Mouse (Mus musculus) erythroblast, adult 5-6 weeks (primary cell): Measurements from ENCODE around the gene Gm20547. TPM values are rescaled to one million over a fixed set of nuclear protein-coding genes. Genes with fewer than 3 reads are reported as not detected.
"Not testable (repeated sequence)": the region's sequence is repeated elsewhere in the genome, so short reads cannot be mapped to it uniquely, and the experiment has no call there.

Experiments used
- ATAC-seq: replicated peaks from 2 replicates; pipeline ENCODE4 v1.8.0; 2016; ENCODE audit warnings: moderate number of reproducible peaks, mild to moderate bottlenecking, moderate TSS enrichment, inconsistent platforms; ENCODE audit not compliant: poor library complexity, low FRiP score, severe bottlenecking
- total RNA-seq, 2 experiments: library from RNA; stranded (forward) in 1 of 2; stranded (reverse) in 1 of 2; fragments of 150-400 nt in 1 of 2; fragments of 200-764, 138-1000 nt in 1 of 2; gene quantifications; 2 replicates each; pipeline versions ENCODE4 v1.2.3 to v1.2.4; 2015 to 2017; ENCODE audit warnings: low replicate concordance in 2 of 2

Gm20547 gene
- 1.5 TPM in 1 of 2 replicates, not detected in the other for total RNA-seq (2015; ENCODE audit: low replicate concordance)
- total RNA-seq (2017; ENCODE audit: low replicate concordance): not detected in 2 replicates

- no peak for ATAC-seq
Observed at GRCm38 (mm10) chr17:34881683-34882310, at the start of gene Gm20547. Gene Gm20547, minus strand, starts transcription at chr17:34882042.

DNA sequence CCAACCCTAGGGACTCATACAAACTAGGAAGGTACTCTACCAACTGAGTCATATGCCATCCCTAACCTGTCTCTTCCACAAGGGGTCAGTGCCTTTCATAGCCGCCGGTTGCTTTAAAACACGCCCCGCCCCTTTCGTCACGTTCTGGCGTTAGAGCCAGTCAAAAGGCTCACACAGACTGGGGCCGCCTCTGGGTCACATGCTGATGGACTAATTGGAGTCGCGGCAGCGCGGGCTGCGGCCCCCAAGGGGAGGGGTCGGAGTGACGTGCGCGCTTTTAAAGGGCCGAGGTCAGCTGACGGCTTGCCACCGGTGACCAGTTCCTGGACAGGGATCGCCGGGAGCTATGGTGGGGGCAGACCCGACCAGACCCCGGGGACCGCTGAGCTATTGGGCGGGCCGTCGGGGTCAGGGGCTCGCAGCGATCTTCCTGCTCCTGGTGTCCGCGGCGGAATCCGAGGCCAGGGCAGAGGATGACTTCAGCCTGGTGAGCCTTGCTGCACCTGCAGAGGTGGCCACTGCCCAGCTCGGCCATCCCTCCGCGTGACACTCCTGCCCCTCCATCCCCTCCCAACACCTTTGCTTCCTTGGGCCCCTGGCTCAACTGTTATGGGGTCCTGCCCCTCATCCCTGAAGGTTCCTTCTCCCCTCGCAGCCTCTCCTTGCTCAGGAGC is 49.4 kb upstream of the Gm20547 start, which contains the start of gene Neu1:
Neu1 (plus strand) TSS at position 193 of the 674 bp plus-strand sequence.
- peak; percentile 89 for ATAC-seq

GRCm38 (mm10) chr17:34928841-34929240 is 47.0 kb upstream of the Gm20547 start:
- no peak for ATAC-seq

GRCm38 (mm10) chr17:34927306-34928019 is 45.6 kb upstream of the Gm20547 start:
- ATAC-seq: no peak

- ATAC-seq: no peak
Observed at GRCm38 (mm10) chr17:34924258-34924657, 42.4 kb upstream of the Gm20547 start.

- ATAC-seq: no peak
Observed at GRCm38 (mm10) chr17:34922939-34923338, 41.1 kb upstream of the Gm20547 start.

GRCm38 (mm10) chr17:34917188-34917587 is 35.3 kb upstream of the Gm20547 start:
- no peak for ATAC-seq

DNA sequence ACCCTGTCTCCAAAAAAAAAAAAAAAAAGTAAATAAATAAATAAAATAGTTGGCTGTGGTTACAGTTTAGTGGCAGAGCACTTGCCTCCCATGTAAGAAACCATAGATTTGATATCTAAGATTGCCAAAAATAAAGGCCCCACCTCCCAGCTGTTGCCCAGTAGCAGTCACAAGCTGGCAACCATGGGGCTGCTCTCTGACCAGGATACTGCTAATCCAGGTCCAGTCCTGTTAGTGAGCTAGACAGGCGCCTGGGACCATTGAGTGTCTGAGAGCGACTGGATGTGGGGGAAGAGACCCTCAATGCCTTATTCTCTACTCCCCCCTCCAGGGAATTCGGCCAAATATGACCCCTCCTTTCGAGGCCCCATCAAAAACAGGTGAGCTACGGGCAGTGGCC is 34.5 kb upstream of the Gm20547 start:
- no peak for ATAC-seq

DNA sequence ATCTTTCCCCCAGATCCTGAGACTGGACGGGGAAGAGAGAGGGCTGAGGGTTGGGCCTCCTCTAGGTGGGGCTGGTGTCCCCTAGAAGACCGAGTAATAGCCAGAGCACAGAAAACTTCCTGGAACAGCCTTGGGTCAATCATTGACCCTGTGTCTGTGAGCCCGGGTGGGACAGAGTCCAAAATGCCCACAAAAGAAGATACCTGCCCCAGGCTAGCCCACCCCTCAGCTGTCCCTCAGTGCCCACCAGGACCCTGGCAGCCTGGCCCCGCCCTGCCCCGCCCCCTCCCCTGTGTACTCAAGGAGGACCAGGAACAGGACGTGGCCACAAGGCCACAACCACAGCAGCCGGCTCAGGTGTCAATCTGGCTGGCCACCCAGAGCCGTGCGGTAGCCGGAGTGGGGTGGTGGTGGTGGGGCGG is 33.6 kb upstream of the Gm20547 start:
- ATAC-seq: no peak

GRCm38 (mm10) chr17:34913930-34914665 is 32.3 kb upstream of the Gm20547 start, which contains the start of gene Slc44a4:
Gene Slc44a4, plus strand, starts transcription at chr17:34914466.
- no peak for ATAC-seq

DNA sequence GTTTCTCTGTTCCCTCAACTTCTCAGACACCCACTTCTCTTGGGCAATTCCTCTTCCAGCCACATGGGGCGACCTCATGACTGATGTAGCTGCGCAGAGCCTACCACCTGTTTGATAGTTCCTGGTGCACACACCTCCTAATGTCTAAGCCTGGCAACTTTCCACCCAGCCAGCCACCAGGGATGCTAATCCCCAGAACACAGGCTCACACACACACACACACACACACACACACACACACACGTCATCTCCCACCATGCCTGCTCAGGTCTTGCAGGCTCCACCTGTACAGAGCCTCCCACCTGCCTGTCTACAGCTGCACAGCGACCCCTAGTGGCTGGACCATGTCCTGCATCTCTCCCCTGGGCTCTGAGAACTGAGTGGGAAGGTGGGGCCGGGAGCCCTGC is 30.1 kb upstream of the Gm20547 start:
- ATAC-seq: peak; percentile 83

DNA sequence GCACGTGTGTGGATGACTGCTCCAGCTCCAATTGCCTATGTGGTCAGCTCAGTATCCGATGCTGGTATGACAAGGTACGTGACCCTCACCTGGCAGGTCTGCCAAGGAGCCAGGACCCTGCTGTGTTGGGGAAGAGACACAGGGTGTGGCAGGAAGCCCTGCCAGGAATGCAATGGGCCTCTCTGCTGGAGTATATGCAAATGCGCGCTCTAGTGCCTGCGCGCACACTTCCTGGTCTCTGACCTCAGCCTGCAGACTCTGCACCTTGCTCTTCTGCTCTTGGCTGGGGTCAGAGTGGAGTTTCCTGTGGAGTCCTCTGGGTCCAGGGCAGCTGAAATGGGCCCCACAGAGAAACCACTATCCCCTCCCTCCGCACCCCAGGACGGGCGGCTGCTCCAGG is 29.1 kb upstream of the Gm20547 start:
- no peak for ATAC-seq

GRCm38 (mm10) chr17:34902895-34903294 is 21.1 kb upstream of the Gm20547 start:
- no peak for ATAC-seq

DNA sequence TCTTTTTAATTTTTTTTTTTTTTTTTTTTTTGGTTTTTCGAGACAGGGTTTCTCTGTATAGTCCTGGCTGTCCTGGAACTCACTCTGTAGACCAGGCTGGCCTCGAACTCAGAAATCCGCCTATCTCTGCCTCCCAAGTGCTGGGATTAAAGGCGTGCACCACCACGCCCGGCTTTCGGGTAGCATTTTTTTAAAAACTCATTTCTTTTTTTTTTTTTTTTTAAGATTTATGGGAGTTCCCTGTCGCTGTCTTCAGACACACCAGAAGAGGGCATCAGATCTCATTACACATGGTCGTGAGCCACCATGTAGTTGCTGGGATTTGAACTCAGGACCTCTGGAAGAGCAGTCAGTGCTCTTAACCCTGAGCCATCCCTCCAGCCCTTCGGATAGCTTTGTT is 20.1 kb upstream of the Gm20547 start:
- not testable (repeated sequence) for ATAC-seq

DNA sequence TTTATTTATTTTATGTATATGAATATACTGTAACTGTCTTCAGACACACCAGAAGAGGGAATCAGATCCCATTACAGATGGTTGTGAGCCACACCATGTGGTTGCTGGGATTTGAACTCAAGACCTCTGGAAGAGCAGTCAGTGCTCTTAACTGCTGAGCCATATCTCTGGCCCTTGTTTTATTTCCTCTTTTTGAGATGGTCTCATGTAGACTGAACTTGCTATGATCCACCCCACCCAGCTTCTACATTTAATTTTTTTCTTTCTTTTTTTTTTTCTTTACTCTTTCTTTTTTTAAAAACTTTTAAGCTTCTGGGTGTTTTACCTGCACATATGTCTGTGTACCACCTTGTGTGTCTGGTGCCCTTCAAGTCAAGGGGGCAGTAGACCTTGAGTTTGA is 19.0 kb upstream of the Gm20547 start:
- ATAC-seq: not testable (repeated sequence)

- ATAC-seq: no peak
Observed at GRCm38 (mm10) chr17:34899890-34900243, 18.0 kb upstream of the Gm20547 start.

DNA sequence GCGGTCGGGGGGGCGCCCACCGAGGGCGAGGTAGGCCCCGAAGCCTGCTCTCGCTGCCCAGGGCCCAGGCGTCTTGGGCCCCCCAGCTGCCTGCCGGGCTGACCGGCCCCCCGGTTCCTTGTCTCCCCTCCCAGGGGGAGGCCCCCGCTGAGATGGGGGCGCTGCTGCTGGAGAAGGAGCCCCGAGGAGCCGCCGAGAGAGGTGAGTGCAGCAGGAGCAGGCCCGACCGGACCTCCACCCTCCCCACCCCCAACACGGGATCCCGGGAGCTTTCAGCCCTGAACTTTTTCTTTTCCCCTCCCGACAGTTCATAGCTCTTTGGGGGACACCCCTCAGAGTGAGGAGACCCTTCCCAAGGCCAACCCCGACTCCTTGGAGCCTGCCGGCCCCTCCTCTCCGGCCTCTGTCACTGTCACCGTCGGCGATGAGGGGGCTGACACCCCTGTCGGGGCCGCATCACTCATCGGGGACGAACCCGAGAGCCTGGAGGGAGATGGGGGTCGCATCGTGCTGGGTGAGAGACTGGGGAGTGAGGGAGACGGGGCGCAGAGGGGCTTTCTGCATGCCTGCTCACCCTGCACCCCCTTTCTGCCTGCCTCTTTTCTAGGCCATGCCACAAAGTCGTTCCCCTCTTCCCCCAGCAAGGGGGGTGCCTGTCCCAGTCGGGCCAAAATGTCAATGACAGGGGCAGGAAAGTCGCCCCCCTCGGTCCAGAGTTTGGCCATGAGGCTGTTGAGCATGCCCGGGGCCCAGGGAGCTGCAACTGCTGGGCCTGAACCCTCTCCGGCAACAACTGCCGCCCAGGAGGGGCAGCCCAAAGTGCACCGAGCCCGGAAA is 17.4 kb upstream of the Gm20547 start:
- ATAC-seq: no peak

- ATAC-seq: no peak
Observed at GRCm38 (mm10) chr17:34898706-34899052, 16.8 kb upstream of the Gm20547 start.

GRCm38 (mm10) chr17:34898160-34898586 is 16.3 kb upstream of the Gm20547 start, which contains the start of the genes C2 and Ehmt2:
Gene C2, minus strand, starts transcription at chr17:34898265.
Gene Ehmt2, plus strand, starts transcription at chr17:34898469.
- peak; percentile 60 for ATAC-seq
